In the genomic region with DNA sequence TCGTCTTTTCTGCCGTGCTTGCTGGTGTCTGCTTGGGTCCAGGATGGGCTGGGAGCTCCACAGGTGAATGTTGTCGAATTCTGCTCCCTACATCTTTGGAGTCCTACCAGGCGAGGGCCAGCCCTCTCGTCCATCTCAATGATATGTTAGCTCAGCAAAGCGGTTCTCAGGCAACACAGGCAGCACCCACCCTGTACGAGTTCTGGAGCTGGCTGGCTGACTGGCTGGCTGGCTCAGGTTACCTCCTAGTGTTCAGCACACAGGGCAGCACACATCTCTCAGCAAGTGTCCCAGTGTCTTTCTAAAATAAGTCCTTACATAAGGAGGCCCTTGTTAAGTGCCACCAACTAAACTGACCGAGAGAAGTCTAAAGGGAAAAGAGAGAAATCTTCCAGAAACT, we compare ENCODE assay signal across 30 mouse cellular contexts. TPM values are rescaled to one million over a fixed set of nuclear protein-coding genes. Genes with fewer than 3 reads are reported as not detected.
A peak's percentile ranks its signal among the peaks of the same experiment; 100 is the strongest.
DNase-seq lines count a peak whose midpoint lies in the region; TF ChIP-seq lines count a peak whose summit lies in the region.
"Had no signal": no experiment of that assay in that cellular context is flagged by ENCODE, and none has a peak within 500 bp of the region (broad histone marks: within the 10 kb centered on the region; RNA-seq: fewer than 3 reads in every experiment).

No protein-coding gene starts in this region.

- DNase-seq in gastrocnemius, adult 2 months: peak; percentile 88
- DNase-seq in gastrocnemius, postnatal 4 days (ENCODE audit: low spot score in 2 of 2): no peak
- peak; percentile 69 to 81 for DNase-seq in gastrocnemius, adult 8-10 months (ENCODE audit: low spot score in 2 of 2)
- peak; percentile 40 to 64 for DNase-seq in gastrocnemius, postnatal 36 days
- DNase-seq in kidney, adult 11 months: no peak
- DNase-seq in neural tube, embryonic 10.5 days (ENCODE audit: extremely low spot score, low spot score): no peak
- DNase-seq: adrenal gland, adult 2 months; adrenal gland, postnatal 14 days; B cell, adult 2 months; cerebellum, adult 11 months; cerebellum, adult 2 months; cerebellum, adult 9-11 months; cerebellum, postnatal 25 days; heart, adult 18-20 months; heart, postnatal 10 days; heart, postnatal 36 days; kidney, adult 18-20 months had no signal

- no peak for TF ChIP-seq CTCF in gastrocnemius, adult 2 months (IDR thresholded peaks at IDR 0.05)

- intact Hi-C loops in gastrocnemius, adult 2 months (cut with DNase I): no loop called here
- intact Hi-C loops in gastrocnemius, postnatal 36 days (cut with DNase I): no loop called here

- H3K4me3 ChIP-seq in gastrocnemius, adult 2 months: peak overlapping the region; percentile 64
- H3K4me3 ChIP-seq: embryonic facial prominence, embryonic 10.5 days; embryonic facial prominence, embryonic 13.5 days; erythroblast, embryonic 14.5 days; forebrain, embryonic 12.5 days; forebrain, embryonic 15.5 days; heart, embryonic 12.5 days; heart, embryonic 15.5 days; hindbrain, embryonic 10.5 days; hindbrain, embryonic 13.5 days; intestine, embryonic 15.5 days had no signal

- peak overlapping the region; percentile 92 for H3K27ac ChIP-seq in gastrocnemius, adult 2 months
- H3K27ac ChIP-seq: embryonic facial prominence, embryonic 10.5 days; embryonic facial prominence, embryonic 13.5 days; forebrain, embryonic 12.5 days; forebrain, embryonic 15.5 days; heart, embryonic 15.5 days; hindbrain, embryonic 10.5 days; hindbrain, embryonic 13.5 days; intestine, embryonic 15.5 days had no signal

RNA-seq across cellular contexts. Expression of gene Cyp27a1, which starts 15.1 kb away (rescaled TPM):
- total RNA-seq in gastrocnemius, adult 2 months (2021): 10 to 100 TPM; 37.7 to 75.4 TPM
- total RNA-seq in gastrocnemius, postnatal 4 days (2021): 1 to 10 TPM; 6.5 to 6.7 TPM
- total RNA-seq in gastrocnemius, adult 8-10 months (2022): 10 to 100 TPM; 44.3 to 72.8 (median 67.1) TPM
- 10 to 100 TPM; 41.0 to 44.1 TPM for total RNA-seq in gastrocnemius, postnatal 36 days (2021)
- total RNA-seq: CH12.LX had no signal

RNA-seq across cellular contexts. Expression of gene Prkag3, which starts 20.6 kb away (rescaled TPM):
- 100 to 1,000 TPM in 1 of 2 experiments, 10 to 100 TPM in 1; 61.6 to 111 TPM for total RNA-seq in gastrocnemius, adult 2 months (2021)
- total RNA-seq in gastrocnemius, postnatal 4 days (2021): 10 to 100 TPM; 26.1 to 29.4 TPM
- 100 to 1,000 TPM in 3 of 4 experiments, 10 to 100 TPM in 1; 76.0 to 167 (median 125) TPM for total RNA-seq in gastrocnemius, adult 8-10 months (2022)
- 10 to 100 TPM; 63.9 to 90.3 TPM for total RNA-seq in gastrocnemius, postnatal 36 days (2021)
- total RNA-seq: common myeloid progenitor, adult 5-6 weeks; G1E had no signal

RNA-seq across cellular contexts. Expression of gene Wnt6, which starts 43.2 kb away (rescaled TPM):
- under 1 TPM; 0.39 to 0.77 TPM for total RNA-seq in gastrocnemius, adult 2 months (2021)
- total RNA-seq in gastrocnemius, postnatal 4 days (2021): 1 to 10 TPM; 1.1 to 1.8 TPM
- under 1 TPM in 3 of 4 experiments, not detected in 1; 0.27 to 0.72 (median 0.48) TPM for total RNA-seq in gastrocnemius, adult 8-10 months (2022)
- total RNA-seq in gastrocnemius, postnatal 36 days (2021): under 1 TPM; 0.20 to 0.32 TPM
- total RNA-seq: common myeloid progenitor, adult 5-6 weeks; G1E had no signal

Comparison
In these comparisons a context has a peak if more than half of its experiments do, and no peak if none do; other contexts are left out.
1. DNase-seq: peak in gastrocnemius, adult 2 months (single experiment), gastrocnemius, adult 8-10 months (2 of 2) and gastrocnemius, postnatal 36 days (2 of 2); none in gastrocnemius, postnatal 4 days (0 of 2), kidney, adult 11 months (single experiment) and neural tube, embryonic 10.5 days (single experiment).
2. RNA of gene Cyp27a1, which starts 15.1 kb away (total RNA-seq): 37.7 to 75.4 TPM in gastrocnemius, adult 2 months, 44.3 to 72.8 TPM in gastrocnemius, adult 8-10 months and 41.0 to 44.1 TPM in gastrocnemius, postnatal 36 days; 6.5 to 6.7 TPM in gastrocnemius, postnatal 4 days; every median in the first group is over 4 times any median in the second.